Mouse (Mus musculus) MEL (cell line): Measurements from ENCODE around the gene Slc25a17. TPM values are rescaled to one million over a fixed set of nuclear protein-coding genes. Genes with fewer than 3 reads are reported as not detected.

ENCODE experiments used
- DNase-seq: peaks from one replicate; pipeline ENCODE4 v3.0.0; 2011; ENCODE audit warnings: low read depth, low spot score
- H3K27ac ChIP-seq: 2 replicates; pipeline ENCODE4 v1.5.1; 2012; ENCODE audit warnings: low read depth, mild to moderate bottlenecking, control low read depth, low read length, moderate library complexity; ENCODE audit not compliant: control insufficient read depth
- H3K27me3 ChIP-seq, 2 experiments: fragments of 150-350 bp in 1 of 2; sonication (generic) in 1 of 2; 2 replicates each; pipeline ENCODE4 v1.6.1; 2012; ENCODE audit warnings: low read length in 2 of 2, mild to moderate bottlenecking in 2 of 2, improper control_type of control experiment in 1 of 2, moderate library complexity in 1 of 2; ENCODE audit not compliant: insufficient read depth in 2 of 2, control insufficient read depth in 1 of 2
- H3K36me3 ChIP-seq, 2 experiments: 2 replicates each; pipeline ENCODE4 v1.6.1; 2012 to 2014; ENCODE audit warnings: low read length in 2 of 2, improper control_type of control experiment in 1 of 2, inconsistent platforms in 1 of 2, mild to moderate bottlenecking in 1 of 2; ENCODE audit not compliant: insufficient read depth in 2 of 2, control insufficient read depth in 1 of 2
- H3K4me1 ChIP-seq, 2 experiments: fragments of 150-350 bp in 1 of 2; sonication (generic) in 1 of 2; 2 replicates each; pipeline ENCODE4 v1.6.1; 2012; ENCODE audit warnings: low read length in 2 of 2, improper control_type of control experiment in 1 of 2, mild to moderate bottlenecking in 1 of 2; ENCODE audit not compliant: insufficient read depth in 2 of 2, control insufficient read depth in 1 of 2
- H3K4me3 ChIP-seq, 2 experiments: fragments of 150-350 bp in 1 of 2; sonication (generic) in 1 of 2; 2 replicates each; pipeline ENCODE4 v1.5.1; 2012; ENCODE audit warnings: low read depth in 2 of 2, low read length in 2 of 2, mild to moderate bottlenecking in 2 of 2, moderate library complexity in 2 of 2, control low read depth in 1 of 2, improper control_type of control experiment in 1 of 2; ENCODE audit not compliant: control insufficient read depth in 1 of 2, insufficient read depth in 1 of 2
- H3K79me2 ChIP-seq: 2 replicates; pipeline ENCODE4 v1.6.1; 2012; ENCODE audit warnings: mild to moderate bottlenecking, low read length, moderate library complexity; ENCODE audit not compliant: control insufficient read depth, poor library complexity, insufficient read depth
- H3K9ac ChIP-seq: 2 replicates; pipeline ENCODE4 v1.6.1; 2012; ENCODE audit warnings: low read depth, mild to moderate bottlenecking, control low read depth, low read length, moderate library complexity; ENCODE audit not compliant: control insufficient read depth, poor library complexity, severe bottlenecking
- H3K9me3 ChIP-seq: fragments of 150-350 bp; sonication (generic); replicated peaks from 2 replicates; pipeline ENCODE4 v1.6.1; 2012; ENCODE audit warnings: mild to moderate bottlenecking, low read length, improper control_type of control experiment, moderate library complexity; ENCODE audit not compliant: insufficient read depth
- BHLHE40 ChIP-seq: IDR thresholded peaks from 2 replicates; pipeline ENCODE4 v1.6.1; 2012; ENCODE audit warnings: low read depth, mild to moderate bottlenecking, inconsistent platforms, low read length, improper control_type of control experiment, borderline replicate concordance
- CHD1 ChIP-seq: IDR thresholded peaks from 2 replicates; pipeline ENCODE4 v1.6.1; 2012; ENCODE audit warnings: low read depth, mild to moderate bottlenecking, inconsistent platforms, low read length, improper control_type of control experiment
- E2F4 ChIP-seq: IDR thresholded peaks from 2 replicates; pipeline ENCODE4 v1.6.1; 2011; ENCODE audit warnings: low read depth, low read length, improper control_type of control experiment, borderline replicate concordance
- ETS1 ChIP-seq: IDR thresholded peaks from 2 replicates; pipeline ENCODE4 v1.6.1; 2012; ENCODE audit warnings: low read depth, mild to moderate bottlenecking, inconsistent platforms, low read length, improper control_type of control experiment, moderate library complexity
- GABPA ChIP-seq: IDR thresholded peaks from 2 replicates; pipeline ENCODE4 v1.6.1; 2012; ENCODE audit warnings: low read depth, mild to moderate bottlenecking, inconsistent platforms, low read length, improper control_type of control experiment, moderate library complexity
- JUND ChIP-seq: IDR thresholded peaks from 2 replicates; pipeline ENCODE4 v1.6.1; 2011; ENCODE audit warnings: low read depth, mild to moderate bottlenecking, improper control_type of control experiment, low read length
- MAFK ChIP-seq: IDR thresholded peaks from 2 replicates; pipeline ENCODE4 v1.6.1; 2011; ENCODE audit warnings: low read depth, mild to moderate bottlenecking, low read length, improper control_type of control experiment, borderline replicate concordance
- MYB ChIP-seq: IDR thresholded peaks from 2 replicates; pipeline ENCODE4 v1.6.1; 2011; ENCODE audit warnings: mild to moderate bottlenecking, low read depth, low read length, improper control_type of control experiment
- MYC ChIP-seq: IDR thresholded peaks from 2 replicates; pipeline ENCODE4 v1.6.1; 2011; ENCODE audit warnings: low read depth, mild to moderate bottlenecking, low read length, improper control_type of control experiment, moderate library complexity
- NELFE ChIP-seq: IDR thresholded peaks from 2 replicates; pipeline ENCODE4 v1.6.1; 2011; ENCODE audit warnings: low read depth, low read length, improper control_type of control experiment
- NRF1 ChIP-seq: IDR thresholded peaks from 2 replicates; pipeline ENCODE4 v1.6.1; 2014; ENCODE audit warnings: low read depth, mild to moderate bottlenecking, inconsistent platforms, low read length, improper control_type of control experiment, moderate library complexity; ENCODE audit not compliant: poor library complexity, insufficient read depth, severe bottlenecking
- RCOR1 ChIP-seq: IDR thresholded peaks from 2 replicates; pipeline ENCODE4 v1.6.1; 2012; ENCODE audit warnings: low read depth, mild to moderate bottlenecking, inconsistent platforms, low read length, improper control_type of control experiment
- SIN3A ChIP-seq: IDR thresholded peaks from 2 replicates; pipeline ENCODE4 v1.6.1; 2012; ENCODE audit warnings: low read length, improper control_type of control experiment, inconsistent platforms
- SMC3 ChIP-seq: IDR thresholded peaks from 2 replicates; pipeline ENCODE4 v1.6.1; 2011; ENCODE audit warnings: low read depth, low read length, improper control_type of control experiment
- TAL1 ChIP-seq: IDR thresholded peaks from 2 replicates; pipeline ENCODE4 v1.6.1; 2012; ENCODE audit warnings: mild to moderate bottlenecking, inconsistent platforms, low read length, moderate library complexity, mixed read lengths
- USF1 ChIP-seq: IDR thresholded peaks from 2 replicates; pipeline ENCODE4 v1.6.1; 2014; ENCODE audit warnings: low read depth, mild to moderate bottlenecking, inconsistent platforms, low read length, improper control_type of control experiment, moderate library complexity
- ZC3H11A ChIP-seq: IDR thresholded peaks from 2 replicates; pipeline ENCODE4 v1.6.1; 2012; ENCODE audit warnings: low read depth, mild to moderate bottlenecking, inconsistent platforms, low read length, improper control_type of control experiment
- ZKSCAN1 ChIP-seq: IDR thresholded peaks from 2 replicates; pipeline ENCODE4 v1.6.1; 2012; ENCODE audit warnings: low read depth, mild to moderate bottlenecking, inconsistent platforms, low read length, improper control_type of control experiment, moderate library complexity
- ZMIZ1 ChIP-seq: IDR thresholded peaks from 2 replicates; pipeline ENCODE4 v1.6.1; 2012; ENCODE audit warnings: low read depth, mild to moderate bottlenecking, inconsistent platforms, low read length, improper control_type of control experiment, moderate library complexity
- ZNF384 ChIP-seq: IDR thresholded peaks from 2 replicates; pipeline ENCODE4 v1.6.1; 2012; ENCODE audit warnings: low read depth, mild to moderate bottlenecking, inconsistent platforms, low read length, improper control_type of control experiment
- polyA plus RNA-seq, 2 experiments: library from polyadenylated mRNA; stranded (reverse) in 1 of 2; unstranded in 1 of 2; fragments of >175 nt in 1 of 2; fragments of >200 nt in 1 of 2; gene quantifications; 2 replicates each; pipeline versions ENCODE4 v1.2.1 to v1.2.4; 2012; ENCODE audit warnings: low replicate concordance in 2 of 2, low read depth in 1 of 2; ENCODE audit not compliant: insufficient read length in 2 of 2, insufficient read depth in 1 of 2, missing spikeins in 1 of 2
- total RNA-seq: library from RNA; depleted of rRNA; stranded (reverse); fragments of 300-350 nt; gene quantifications from 2 replicates; pipeline ENCODE4 v1.2.3, GENCODE M21; 2012

Slc25a17 gene
- total and polyA plus RNA-seq, 3 experiments, result 40.6 to 64.1 TPM; not detected in 1

DNA sequence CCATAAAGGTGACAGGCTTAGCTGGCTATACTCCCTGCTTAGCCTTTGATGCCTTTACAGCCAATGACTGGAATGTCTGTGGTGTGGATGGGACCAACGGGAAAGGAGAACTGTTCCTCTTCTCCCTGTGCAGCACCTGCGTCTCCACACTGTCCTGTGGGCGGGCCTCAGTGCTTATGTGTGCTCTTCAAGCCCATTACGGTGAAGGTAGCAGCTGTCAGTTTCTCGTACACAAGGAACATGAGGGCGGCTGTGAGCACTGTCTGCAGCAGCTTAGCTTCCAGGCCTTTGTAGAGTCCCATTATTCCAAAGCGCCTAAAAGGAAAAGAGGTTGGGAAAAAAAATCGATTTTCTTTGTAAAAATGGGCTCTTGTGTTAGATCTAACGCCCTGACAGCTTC, 41.1 kb downstream of the Slc25a17 start:
- Histone ChIP-seq H3K4me3 (no peak overlapping the region), H3K79me2 (no peaks in the 10 kb centered on the region), H3K36me3 (peaks cover 0 to 10% of the 10 kb centered on the region in 2 experiments; a peak in 2 of 4 replicates), H3K4me1 (no peaks in the 10 kb centered on the region), H3K9ac (no peak overlapping the region), H3K27ac (no peak overlapping the region), H3K9me3 (no peaks in the 10 kb centered on the region), H3K27me3 (no peaks in the 10 kb centered on the region)
- TF ChIP-seq SIN3A (no peak), NRF1 (no peak), MYB (no peak), GABPA (no peak), USF1 (no peak), E2F4 (no peak), ZMIZ1 (no peak), SMC3 (no peak), ZC3H11A (no peak), MAFK (no peak), MYC (no peak)
- DNase-seq, result no peak

DNA sequence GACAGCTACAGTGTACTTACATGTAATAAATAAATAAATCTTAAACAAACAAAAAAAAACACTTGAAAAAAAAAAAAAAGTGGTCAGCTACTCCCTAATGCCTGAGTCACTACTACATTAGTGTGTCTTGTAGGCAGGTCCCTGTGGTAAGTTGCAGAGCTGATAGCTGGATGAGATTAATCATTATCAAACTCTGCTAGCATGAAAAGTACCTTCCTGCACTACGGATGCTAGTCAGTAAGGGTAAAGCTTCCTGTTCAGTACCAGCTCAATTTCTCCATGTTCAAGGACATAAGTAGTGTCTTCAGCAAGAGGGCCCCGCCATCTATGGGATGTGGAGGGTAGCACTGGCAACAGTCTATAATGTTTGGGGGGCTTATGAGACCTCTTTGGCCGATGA, 46.7 kb downstream of the Slc25a17 start:
- TF ChIP-seq ZNF384 (no peak), RCOR1 (no peak), CHD1 (no peak), JUND (no peak), MYB (no peak), ZKSCAN1 (no peak), BHLHE40 (no peak), NELFE (no peak), TAL1 (no peak), ETS1 (no peak)
- TF ChIP-seq, all 39 proteins: peak for 0
- H3K9ac ChIP-seq, result no peak overlapping the region
- no peak overlapping the region for H3K27ac ChIP-seq
- H3K36me3 ChIP-seq, result peaks cover 0 to 2% of the 10 kb centered on the region in 2 experiments; a peak in 2 of 4 replicates
- no peaks in the 10 kb centered on the region for H3K9me3 ChIP-seq
- peak; percentile 13 for DNase-seq
- H3K4me1 ChIP-seq, result no peaks in the 10 kb centered on the region
- H3K4me3 ChIP-seq, result no peak overlapping the region
- no peaks in the 10 kb centered on the region for H3K27me3 ChIP-seq
- no peaks in the 10 kb centered on the region for H3K79me2 ChIP-seq
